Mouse (Mus musculus): Measurements from ENCODE around the gene Zbtb18.

The Zbtb18 gene

DNA sequence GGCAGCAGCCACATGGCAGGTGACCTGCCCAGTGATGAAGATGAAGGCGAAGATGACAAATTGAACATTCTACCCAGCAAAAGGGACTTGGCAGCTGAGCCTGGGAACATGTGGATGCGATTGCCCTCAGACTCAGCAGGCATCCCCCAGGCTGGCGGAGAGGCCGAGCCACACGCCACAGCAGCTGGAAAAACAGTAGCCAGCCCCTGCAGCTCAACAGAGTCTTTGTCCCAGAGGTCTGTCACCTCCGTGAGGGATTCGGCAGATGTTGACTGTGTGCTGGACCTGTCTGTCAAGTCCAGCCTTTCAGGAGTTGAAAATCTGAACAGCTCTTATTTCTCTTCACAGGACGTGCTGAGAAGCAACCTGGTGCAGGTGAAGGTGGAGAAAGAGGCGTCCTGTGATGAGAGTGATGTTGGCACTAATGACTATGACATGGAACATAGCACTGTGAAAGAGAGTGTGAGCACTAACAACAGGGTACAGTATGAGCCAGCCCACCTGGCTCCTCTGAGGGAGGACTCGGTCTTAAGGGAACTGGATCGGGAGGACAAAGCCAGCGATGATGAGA lies 5.5 kb downstream of the Zbtb18 start:
- WGBS = 41% methylated on average over 12 of the region's 12 CpGs

DNA sequence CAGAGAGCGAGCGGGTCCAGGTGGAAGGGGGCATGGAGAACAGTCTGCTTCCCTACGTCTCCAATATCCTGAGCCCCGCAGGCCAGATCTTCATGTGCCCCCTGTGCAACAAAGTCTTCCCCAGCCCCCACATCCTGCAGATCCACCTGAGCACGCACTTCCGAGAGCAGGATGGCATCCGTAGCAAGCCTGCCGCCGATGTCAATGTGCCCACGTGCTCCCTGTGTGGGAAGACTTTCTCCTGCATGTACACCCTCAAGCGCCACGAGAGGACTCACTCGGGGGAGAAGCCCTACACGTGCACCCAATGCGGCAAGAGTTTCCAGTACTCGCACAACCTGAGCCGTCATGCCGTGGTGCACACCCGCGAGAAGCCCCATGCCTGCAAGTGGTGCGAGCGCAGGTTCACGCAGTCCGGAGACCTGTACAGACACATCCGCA lies 6.0 kb downstream of the Zbtb18 start:
- 51% methylated on average over 25 of the region's 25 CpGs for WGBS

DNA sequence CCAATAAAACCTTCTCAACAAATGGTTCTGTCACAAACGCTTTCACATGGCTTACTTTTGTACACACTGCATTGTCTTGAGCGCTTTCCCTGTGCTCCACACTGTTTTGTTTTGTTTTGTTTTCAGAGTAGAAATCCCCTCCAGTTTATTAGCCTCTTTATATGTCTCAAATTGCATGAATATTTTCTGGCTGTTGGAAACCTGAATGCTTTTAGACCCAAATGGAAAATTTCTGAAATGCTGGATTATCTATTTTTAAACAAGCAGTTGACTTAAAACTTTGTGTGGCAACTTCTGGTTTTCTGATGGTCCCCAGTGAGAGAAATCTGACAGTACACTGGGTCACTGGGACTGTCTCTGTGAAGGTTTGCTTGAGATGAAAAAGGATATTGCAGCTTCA lies 6.8 kb downstream of the Zbtb18 start:
- WGBS = 37% methylated on average over 2 of the region's 2 CpGs

DNA sequence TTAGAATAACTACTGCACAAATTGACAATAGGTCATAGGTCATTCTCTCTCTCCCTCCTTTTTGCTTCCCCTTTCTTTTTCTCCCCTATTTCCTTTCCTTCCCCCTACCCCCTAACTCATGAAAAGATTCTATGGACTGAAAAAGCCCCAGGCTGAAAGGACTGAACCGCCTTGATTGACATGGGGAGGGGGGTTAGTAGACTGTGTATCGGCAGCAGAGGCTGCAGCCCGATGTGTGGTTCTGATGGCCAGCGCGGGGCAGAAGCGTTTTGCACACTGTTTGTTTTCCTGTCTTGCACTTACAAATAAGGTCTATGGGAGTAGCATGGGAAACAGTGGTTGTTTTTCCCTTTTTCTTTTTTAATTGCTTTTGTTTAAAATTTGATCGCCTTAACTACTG lies 7.7 kb downstream of the Zbtb18 start:
- WGBS = 34% methylated on average over 7 of the region's 7 CpGs

DNA sequence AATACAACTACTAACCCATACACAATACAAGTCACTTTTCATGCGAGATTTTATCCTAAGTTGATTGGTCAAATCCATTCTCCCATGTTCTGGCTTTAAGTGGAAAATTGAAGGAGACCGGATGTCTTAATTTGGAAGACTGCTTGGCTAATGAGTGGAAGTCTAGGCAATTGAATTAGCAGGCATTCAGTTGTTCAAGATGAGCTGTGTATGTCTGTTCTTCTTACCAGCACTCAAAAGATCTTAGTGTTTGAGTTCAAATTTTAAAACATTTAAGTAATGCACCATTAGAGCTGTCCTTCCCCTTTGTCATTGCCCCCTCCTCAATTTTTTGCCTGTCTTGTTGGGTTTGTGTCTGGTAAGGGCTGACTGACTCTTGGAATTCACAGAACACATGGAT lies 8.9 kb downstream of the Zbtb18 start:
- 51% methylated on average over 2 of the region's 2 CpGs for WGBS

DNA sequence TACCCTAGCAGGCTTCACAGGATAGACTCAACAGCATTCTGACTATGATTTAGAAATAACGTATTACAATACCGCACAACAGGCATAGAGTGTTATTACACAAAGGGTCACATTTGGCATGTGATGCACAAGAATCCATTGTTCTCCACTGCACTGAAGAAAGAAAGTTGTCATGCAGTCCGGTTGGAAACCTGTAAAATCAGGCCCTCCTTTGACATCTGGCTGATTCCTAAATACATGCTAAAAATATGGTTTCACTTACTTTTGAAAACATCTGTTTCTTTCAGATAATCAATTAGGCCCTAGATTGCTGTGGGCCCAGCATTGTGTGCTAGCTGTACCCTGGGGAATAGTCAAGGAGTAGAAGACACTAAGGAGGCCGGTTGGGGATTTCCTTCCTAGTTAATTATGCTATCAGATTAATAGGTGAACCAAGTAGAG lies 9.9 kb downstream of the Zbtb18 start:
- 45% methylated on average over 4 of the region's 4 CpGs for WGBS

DNA sequence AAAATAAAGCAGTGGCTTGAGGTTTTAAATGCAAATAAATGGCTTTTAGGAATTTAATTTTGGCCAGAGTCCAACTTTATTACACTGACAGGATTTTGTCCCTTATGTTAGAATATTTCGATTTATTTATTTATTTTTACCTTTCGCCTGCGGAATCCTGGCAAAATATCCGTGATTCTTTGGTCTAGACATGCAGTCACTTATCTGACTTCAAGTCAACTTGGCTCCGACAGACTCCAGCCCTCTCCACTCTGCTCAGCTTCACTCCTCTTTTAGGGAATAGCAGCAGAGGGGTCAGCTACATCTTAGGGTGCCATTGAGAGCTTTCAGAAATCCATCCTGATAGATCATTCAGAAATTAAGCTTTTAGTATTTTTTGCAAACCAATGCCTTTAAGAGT lies 10.8 kb downstream of the Zbtb18 start:
- WGBS = 44% methylated on average over 5 of the region's 5 CpGs

DNA sequence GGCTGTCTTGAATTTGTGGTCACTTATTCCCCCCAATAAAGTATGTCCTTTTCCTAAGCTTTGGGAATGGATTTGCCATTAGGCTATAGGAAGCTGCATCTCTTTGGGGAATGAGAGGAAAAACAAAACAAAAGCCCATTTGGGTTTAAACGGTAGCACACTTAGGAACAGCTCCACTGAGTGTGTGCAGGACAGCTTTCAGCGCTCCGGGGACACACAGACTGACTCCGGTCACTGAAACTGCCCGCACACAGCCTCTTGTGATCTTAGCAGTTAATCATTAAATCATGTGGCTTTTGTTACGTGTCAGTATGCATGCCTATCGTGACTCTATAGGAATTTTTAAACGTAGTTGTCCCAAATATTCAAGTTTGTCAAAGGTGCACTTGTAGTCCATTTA lies 11.7 kb downstream of the Zbtb18 start:
- WGBS = 52% methylated on average over 8 of the region's 8 CpGs

DNA sequence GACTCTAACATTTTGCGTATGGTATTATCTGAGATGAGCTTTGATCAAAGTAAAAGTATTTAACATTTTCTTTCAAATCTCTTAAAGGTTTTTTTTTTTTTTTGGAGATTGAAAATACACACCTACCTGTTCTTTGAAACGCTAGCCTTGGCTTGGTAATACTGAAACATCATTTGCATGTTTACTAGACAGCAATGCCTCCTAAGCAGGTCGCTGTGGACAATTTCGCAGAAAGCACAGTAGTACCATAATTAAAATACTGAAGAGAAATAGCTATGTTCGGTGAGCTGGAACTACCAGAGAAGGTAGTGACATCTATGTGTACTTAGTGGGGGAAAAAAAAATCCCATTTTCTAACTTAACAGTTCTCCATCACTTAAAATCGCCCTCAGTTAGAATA lies 12.3 kb downstream of the Zbtb18 start:
- 66% methylated on average over 6 of the region's 6 CpGs for WGBS

DNA sequence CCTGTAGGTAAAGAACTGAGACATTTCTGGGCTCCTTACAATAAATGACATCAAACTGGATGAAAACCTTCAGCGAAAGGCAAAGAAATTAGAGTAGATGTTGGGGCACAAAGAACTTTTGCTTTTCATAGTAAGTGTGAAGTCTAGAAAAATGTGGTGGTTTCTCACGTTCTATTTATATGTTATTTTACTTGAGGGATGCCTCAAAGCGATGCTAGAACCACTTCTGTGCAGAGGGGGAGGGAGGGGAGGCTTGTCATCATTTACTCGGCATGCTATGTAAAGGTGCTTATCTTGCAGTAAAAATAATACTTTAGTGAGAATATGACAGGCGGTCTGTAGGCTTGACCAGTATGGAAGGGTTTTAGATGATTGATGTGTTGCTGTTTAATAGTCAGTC lies 13.3 kb downstream of the Zbtb18 start:
- WGBS = 54% methylated on average over 5 of the region's 5 CpGs

DNA sequence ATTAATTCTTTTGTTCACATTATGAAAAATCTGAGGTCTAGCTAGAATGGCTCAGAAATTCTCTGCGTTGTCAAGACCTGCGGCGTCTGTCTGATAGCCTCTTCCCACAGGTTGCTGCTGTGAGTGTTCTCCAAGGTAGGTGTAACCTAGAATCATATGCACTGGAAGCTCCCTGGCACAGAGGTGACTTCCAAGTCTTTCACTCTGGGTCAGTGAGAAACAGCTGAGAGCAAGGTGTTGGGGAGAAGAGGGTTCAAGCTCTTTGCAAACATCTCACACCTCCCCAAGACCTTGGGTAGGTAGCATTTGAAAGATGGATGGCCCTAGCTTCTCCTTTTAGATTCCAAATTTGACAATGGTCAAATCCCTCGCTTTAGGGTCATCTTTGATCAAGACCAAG lies 14.1 kb downstream of the Zbtb18 start:
- WGBS = 66% methylated on average over 4 of the region's 4 CpGs

DNA sequence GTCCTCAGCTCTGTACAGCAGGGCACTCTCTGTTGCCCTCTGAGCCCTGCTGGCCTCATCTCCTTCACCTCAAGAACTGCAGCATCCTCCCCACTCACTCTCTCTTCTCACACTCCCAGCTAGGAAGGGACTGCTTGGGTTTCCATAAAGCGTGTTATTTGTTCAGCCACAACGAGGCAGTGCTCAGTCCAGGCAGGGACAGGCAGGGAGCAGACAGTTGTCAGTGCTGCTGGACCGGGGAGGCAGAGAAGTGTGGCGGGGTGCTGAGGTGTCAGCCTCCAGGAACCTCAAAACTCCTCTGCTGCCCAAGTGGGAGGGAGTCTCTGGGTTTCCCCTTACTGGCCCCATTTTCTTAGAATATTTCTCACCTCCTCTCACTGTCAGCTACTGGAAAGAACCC lies 14.6 kb downstream of the Zbtb18 start:
- 32% methylated on average over 4 of the region's 4 CpGs for WGBS

DNA sequence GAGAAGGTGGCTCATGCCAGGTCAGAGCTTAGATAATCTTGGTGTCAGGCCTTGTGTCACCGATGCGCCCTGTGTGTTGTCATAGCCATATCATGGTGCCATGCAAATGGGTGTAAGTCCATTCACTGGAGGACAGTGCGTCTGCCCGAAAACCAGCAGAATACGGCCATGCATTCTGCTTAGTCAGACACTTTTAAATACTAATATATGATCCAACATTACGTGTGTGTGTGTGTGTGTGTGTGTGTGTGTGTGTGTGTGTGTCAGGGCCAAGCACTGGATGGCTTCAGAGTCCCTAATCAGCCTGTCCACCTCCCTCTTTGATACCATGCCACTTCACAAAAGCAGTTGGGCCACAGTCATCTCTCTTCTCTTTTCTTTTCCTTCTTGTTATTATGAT lies 15.8 kb downstream of the Zbtb18 start:
- 69% methylated on average over 6 of the region's 6 CpGs for WGBS

DNA sequence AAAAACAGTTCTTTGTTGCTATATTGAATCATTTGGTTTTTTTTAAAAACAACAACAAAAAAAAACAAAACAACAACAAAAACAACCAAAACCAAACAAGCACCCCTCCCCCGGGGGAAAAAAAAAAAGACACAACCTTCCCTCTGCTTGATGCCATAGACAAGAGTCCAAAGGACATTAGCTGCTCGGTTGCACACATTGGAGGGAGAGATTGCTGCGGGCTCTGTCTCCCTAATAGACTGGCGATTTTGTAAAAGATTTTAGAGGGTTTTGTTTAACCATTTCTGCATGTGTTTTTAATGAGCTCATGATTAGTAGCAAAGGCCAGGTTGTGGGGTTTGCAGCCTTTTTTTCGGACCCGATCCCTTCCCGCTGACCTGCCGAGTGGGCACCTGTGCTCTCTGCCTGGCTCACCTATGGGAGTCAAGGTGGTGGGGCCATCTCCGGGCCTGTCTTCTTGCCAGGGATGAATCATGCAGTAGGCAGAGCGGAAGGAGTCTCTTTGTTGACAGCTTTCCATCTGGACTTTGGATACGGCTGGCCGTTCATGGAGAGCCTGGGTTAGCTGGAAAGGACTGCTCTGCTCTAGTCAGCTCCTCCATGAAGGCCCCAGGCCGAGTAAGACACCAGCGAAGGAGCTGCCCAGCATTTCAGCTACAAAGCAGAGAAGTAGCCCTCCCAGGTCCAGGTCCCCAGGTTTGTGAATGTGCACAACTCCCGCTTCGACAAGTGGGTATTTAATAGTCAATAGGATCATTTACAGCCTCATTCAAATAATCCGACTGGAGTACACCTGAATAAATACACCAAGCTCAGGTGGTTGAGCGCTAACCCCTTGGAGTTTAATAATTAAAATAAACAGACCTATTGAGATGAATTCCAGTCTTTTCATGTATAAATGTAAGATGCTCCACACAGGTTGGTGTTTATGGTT lies 16.6 kb downstream of the Zbtb18 start:
- WGBS = 41% methylated on average over 18 of the region's 18 CpGs

DNA sequence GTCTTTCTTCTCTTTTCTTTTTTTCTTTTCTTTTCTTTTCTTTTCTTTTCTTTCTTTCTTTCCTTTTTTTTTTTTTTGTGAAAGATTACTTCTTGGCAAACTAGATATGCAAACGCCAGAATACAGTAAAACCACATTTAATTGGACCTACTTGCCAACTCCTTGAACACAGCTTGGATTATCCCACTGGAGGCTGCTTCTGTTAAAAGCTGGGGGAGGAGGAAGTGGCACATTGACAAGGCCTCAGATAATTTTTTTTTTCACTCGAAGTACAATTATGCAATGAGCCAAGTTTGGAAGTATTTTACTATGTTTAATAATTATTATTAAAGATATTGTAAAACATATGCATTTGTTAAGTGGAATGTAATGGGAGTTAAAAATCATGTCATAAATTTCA lies 17.4 kb downstream of the Zbtb18 start:
- WGBS = 24% methylated on average over 2 of the region's 2 CpGs

DNA sequence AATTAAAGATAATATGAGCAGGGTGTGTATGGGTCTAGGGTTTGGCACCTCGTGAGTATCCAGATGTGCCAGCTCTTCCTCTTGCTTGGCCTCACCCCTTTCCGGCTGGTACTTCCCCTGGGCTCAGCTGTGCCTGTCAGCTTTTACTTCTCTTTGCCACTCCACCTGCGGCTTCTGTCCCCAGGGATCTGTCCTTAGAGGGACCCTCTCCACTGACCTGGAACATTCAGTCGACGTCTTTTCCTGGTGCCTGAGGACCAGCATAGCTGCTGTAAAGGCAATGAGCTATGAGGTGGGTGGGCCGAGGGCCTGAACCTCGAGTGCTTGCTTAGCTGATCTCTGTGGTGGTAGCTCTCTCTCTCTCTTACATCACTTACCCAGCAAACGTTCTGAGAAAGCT lies 25.0 kb downstream of the Zbtb18 start:
- 82% methylated on average over 8 of the region's 8 CpGs for WGBS

DNA sequence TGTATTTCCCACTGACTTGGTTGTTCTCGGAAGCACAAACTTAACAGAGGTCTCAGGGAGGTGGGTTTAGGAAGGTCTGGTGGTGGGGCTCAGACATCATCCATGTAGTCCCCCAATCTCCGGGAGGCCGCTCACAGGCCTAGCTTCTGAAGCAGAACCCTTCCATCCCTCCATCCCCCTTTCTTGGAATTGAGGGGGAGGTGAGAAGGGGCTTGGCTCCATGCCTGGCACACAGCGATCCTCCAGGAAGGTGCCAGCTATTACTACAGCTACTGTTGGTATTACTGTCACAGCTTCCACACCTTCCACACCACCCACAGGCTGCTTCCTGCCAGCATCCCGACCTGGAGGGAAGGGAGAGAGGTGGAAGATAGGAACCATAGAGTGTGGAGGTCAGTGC lies 26.3 kb downstream of the Zbtb18 start:
- 46% methylated on average over 5 of the region's 5 CpGs for WGBS

DNA sequence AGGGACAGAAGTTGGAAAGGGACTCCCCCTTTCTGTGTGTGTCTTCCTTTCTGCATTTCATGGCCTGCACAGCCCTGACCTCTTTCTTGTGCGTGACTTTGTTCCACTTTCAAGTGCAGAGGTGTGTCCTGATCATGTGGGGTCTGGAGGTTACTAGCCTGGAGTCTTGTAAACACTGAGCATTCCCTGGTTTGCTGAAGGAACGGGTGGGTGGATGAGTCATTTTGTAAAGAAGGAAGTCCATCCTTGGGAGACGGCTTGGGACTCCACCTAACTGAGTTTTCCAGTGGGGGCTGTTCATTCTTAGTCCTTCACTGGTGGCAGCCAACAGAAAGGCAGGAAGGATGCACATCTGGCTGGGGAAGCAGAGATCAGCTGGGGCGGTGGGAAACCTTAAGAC lies 27.9 kb downstream of the Zbtb18 start:
- 52% methylated on average over 4 of the region's 4 CpGs for WGBS

DNA sequence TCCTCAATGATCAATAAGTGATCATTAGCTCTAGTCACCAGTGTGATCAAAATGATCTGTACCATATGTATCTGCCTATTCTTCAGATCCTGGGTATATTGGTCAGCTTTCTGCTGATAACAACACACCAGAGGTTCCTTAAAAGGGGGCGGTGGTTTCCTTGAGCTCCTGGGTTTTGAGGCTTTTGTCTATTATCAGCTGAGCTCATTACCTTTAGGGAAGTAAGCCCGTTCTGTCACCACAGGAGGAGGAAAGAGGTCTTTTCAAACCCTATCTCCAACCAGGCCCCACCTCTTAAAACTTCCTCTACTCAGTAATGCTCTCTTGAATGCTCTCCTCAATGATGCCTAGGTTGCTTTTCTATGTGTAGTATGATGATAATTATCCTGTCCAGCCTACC lies 28.8 kb downstream of the Zbtb18 start:
- 82% methylated on average over 2 of the region's 2 CpGs for WGBS

DNA sequence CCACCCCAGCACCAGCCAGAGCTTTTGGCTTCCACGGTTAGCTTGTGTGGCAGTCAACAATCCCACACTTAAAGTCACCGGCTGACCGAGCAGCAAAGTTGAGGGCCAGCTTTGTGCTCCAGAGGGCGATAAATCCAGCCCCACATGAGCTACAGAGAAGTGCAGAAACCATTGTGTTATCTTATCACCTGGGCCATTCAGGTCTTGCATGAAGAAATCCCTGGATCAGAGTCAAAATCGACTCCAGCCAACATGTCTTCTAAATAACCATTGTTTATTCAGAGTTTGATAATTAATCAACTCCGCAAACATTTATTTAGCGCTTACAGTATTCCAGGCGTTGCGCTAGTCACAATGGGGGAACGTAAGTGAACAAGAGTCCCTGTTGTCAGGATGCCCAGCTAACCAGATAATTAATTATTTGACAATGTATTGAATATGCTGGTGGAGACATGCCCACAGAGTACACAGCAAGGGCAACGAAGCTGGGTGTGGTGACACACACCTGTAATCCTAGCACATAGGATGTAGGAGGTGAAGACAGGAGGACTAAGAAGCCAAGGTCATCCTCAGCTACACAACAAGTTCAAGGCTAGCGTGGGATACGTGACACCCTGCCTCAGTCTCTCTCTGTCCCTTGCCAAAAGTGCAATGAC lies 33.5 kb downstream of the Zbtb18 start:
- WGBS = 88% methylated on average over 13 of the region's 13 CpGs

DNA sequence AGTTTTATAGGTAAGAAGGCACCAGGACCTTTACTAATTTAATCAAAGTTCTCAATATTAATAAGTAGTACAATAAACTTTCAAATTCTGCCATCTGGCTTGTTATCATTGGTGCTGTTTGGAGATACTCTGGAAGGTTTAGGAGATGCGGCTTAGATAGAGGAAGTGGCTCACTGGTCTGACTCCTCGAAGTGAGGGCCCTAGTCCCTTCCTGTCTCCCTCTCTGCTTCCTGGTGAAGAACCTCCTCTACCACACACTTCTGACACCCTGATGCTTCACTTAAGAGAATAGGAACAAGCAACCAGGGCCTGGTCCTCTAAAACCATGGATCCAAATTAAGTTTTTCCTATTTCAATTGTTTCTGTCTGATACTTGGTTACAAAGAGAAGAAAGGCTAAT lies 36.4 kb downstream of the Zbtb18 start:
- WGBS = 80% methylated on average over 2 of the region's 2 CpGs

DNA sequence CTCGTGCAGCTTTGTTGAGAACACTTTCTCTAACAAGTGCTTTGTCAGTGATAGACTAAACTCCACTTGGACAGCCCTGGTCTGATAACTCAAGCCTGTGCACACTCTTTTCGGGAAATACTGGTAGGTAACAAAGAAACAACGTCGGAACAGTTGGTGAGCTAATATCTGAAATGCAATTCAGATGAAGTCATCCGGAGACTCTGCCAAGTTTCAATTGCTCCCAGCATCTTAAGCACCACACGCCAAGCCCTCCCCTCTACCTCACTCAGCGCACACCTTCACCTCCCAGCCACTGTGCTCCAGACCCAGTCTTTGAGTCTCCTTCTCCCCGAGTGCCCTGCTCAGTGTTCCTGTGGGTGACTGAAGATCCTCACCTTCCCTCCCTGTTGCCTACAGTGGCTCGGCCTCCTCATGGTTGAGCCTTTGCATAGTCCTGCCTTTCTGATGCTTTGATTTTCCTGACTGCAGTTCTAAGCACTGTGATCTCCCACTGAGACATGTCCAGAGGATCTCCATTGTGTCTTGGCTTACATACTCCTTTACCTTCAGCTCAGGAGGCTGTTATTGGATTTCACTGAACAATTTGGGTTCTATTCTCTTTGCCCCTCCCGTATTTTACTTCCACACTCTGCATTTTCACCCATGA lies 37.3 kb downstream of the Zbtb18 start:
- WGBS = 56% methylated on average over 10 of the region's 10 CpGs
